Mouse (Mus musculus) gastrocnemius, adult 18-20 months (tissue): ENCODE results near the gene C130074G19Rik. TPM values are rescaled to one million over a fixed set of nuclear protein-coding genes. Genes with fewer than 3 reads are reported as not detected.

Experiments used
- DNase-seq: peaks from one replicate; pipeline ENCODE4 v3.0.0; 2021; ENCODE audit warnings: low spot score
- long read RNA-seq, 2 experiments: library from polyadenylated mRNA; stranded (forward); transcript quantifications; one replicate each; pipeline ENCODE4 v2.0.0; 2021
- total RNA-seq, 2 experiments: library from RNA; stranded (reverse); gene quantifications; 2 replicates each; pipeline ENCODE4 v1.2.3; 2021

C130074G19Rik gene
- total RNA-seq = 1 to 10 TPM; 6.6 to 8.7 TPM
- long read RNA-seq, experiment 1 = 0 reads
- long read RNA-seq, experiment 2, partial matches to known transcripts = 0 of 2 reads
- long read RNA-seq, experiment 2, other reads (novel, unspliced or antisense) = 1 of 2 reads

GRCm38 (mm10) chr1:184882281-184883268, at the start of gene C130074G19Rik:
C130074G19Rik (minus strand) TSS chr1:184883218.
- DNase-seq = peak; percentile 66

DNA sequence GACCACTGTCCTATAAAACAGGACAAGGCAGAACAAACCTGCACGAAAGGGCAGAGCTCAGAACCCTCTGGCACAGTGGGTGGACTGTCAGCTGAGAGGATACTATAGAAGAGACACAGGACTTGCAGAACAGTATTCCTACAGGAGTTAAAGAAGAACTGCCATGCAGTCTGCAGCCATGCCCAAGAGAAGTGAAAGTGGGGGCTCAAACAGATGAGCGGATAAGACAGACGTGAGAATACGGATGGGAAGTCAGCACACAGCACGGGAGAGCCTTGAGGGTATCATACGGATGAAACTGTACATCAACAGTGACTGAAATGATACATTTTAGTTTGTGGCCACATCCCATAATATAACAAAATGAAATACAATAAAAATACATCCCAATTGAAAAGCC, 48.1 kb upstream of the C130074G19Rik start:
- no peak for DNase-seq

DNA sequence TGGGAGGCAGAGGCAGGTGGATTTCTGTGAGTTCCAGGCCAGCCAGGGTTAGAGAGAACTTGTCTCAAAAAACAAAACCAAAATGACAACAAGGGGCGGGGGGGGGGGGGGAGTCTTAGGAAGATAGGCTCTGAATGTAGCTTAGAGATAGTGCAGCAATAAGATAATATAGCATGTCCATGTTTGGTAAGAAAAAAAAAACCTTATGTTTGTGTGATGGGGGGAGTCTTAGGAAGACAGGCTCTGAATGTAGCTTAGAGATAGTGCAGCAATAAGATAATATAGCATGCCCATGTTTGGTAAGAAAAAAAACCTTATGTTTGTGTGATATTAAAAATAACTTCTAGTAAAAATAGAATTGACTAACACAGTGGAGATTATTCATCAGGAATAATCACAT, 45.4 kb upstream of the C130074G19Rik start:
- DNase-seq = no peak

DNA sequence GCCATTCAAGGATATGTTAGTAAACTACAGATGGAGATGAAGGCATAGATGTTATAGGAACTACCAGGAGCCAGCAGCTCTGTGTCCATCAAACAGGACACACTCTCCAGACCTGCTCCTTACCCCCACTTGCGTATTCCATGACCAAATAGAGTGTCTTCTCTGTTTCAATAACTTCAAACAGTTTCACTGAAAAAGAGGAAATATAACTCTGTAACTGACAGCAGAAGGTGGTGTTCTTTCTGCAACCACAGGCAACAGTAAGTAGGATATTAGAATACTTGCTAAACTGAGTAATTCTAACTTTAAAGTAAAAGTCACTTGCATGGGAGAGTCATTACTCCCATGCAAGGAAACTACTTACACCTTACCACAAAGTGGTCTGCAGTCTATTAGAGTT, 44.9 kb upstream of the C130074G19Rik start:
- DNase-seq = no peak

GRCm38 (mm10) chr1:184922824-184923223, 39.8 kb upstream of the C130074G19Rik start:
- peak; percentile 69 for DNase-seq

GRCm38 (mm10) chr1:184920057-184920456, 37.0 kb upstream of the C130074G19Rik start:
- DNase-seq = no peak

- DNase-seq = no peak
Measured at GRCm38 (mm10) chr1:184918227-184918888, 35.3 kb upstream of the C130074G19Rik start.

GRCm38 (mm10) chr1:184912336-184912735, 29.3 kb upstream of the C130074G19Rik start:
- DNase-seq = no peak

DNA sequence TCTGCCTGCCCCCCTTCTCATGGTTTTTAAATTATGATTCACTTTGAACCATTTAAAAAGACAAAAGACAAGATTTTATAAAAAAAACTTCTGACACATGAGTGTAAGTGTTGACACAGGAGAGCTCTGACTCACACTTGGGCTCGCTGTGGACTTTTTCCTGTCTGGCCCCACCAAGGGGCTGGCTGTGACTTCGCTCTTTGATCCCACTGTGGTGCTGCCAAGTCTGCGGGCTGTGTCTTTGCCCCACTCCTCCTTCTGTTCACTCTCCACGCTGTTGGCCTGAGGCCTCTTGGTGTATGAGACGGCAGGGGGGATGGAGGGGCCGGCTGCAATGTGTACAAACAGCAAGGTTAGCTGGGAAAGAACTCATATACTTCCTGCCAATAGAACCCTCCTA, 28.8 kb upstream of the C130074G19Rik start:
- no peak for DNase-seq

DNA sequence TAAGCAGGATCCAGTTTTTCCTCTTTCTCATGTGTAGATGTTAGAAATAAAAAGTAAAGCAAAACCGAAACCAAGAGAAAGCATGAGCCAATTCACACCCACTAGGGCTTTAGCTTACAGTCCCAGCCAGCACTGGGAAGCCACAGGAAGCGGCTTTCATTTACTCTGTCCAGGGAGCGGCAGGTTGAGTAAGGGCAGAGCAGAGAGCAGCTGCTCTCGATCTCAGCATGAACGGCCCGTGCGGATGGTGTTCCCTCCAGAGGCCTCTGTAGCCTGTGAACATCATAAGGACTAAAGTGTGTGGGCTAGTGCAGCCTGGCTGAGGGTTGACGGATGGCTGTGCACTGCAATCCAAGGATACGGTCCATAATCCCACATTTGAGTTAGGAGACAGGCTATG, 25.5 kb upstream of the C130074G19Rik start:
- peak; percentile 24 for DNase-seq

- no peak for DNase-seq
Measured at GRCm38 (mm10) chr1:184905904-184906745, 23.1 kb upstream of the C130074G19Rik start.

DNA sequence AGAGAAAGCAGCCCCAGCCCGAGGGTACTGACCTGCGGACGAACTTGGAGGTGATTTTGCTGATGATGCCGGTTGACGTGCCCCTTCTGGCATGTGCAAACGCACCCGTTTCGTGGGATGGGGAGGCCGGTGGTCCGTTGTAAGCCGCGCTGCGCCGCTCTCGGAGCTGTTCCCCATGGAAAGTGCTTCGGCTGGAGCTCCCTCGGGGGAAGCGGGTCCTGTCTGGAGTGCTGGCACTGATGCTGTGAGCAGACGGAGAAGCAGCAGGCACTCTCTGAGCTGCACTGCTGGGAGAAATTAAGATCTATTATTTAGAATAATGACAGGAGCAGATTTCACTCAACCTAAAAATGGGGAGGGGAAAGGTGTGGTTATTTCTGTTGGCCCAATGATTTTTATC, 22.4 kb upstream of the C130074G19Rik start:
- no peak for DNase-seq

DNA sequence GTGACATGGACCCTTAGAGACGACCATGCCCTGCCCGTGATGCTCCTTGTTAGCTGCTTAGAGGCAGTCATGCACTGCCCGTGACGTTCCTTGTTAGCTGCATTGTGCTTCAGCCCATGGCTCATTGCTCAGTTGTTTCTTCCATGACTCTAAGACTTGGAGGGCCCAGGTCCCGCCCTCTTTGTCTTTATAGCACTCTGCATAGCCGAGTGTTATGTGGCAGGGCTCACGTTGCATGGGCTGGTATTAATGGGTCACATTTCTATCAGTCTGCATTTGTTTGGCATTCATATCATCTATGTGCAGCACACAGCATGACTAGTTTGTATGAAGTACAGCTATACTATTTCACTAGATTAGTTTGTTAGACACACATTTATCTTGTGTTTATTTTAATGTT, 20.7 kb upstream of the C130074G19Rik start:
- no peak for DNase-seq

DNA sequence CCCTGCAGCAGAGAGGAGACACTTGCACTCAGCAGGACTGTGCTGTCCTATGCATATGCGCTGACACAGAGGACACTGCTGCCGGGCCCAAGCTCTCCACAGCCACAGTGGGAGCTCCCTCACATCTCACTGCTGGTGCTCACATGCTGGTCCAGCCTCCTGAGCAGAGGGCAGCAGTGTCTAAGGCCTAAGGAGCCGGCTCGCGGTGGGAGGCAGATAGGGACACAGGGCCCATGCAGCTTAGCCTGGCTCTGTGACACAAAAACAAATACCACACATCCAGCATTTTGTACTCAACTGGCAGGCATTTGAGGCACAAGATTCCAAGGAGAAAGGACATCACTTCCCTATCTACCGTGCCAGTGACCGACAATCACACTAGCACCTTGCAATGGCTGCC, 19.9 kb upstream of the C130074G19Rik start:
- DNase-seq = no peak

- DNase-seq = peak; percentile 36
Measured at GRCm38 (mm10) chr1:184897350-184897749, 14.3 kb upstream of the C130074G19Rik start.

GRCm38 (mm10) chr1:184891998-184892397, 9.0 kb upstream of the C130074G19Rik start:
- no peak for DNase-seq

- DNase-seq = no peak
Measured at GRCm38 (mm10) chr1:184889454-184889853, 6.4 kb upstream of the C130074G19Rik start.

- DNase-seq = no peak
Measured at GRCm38 (mm10) chr1:184886160-184886559, 3.1 kb upstream of the C130074G19Rik start.

DNA sequence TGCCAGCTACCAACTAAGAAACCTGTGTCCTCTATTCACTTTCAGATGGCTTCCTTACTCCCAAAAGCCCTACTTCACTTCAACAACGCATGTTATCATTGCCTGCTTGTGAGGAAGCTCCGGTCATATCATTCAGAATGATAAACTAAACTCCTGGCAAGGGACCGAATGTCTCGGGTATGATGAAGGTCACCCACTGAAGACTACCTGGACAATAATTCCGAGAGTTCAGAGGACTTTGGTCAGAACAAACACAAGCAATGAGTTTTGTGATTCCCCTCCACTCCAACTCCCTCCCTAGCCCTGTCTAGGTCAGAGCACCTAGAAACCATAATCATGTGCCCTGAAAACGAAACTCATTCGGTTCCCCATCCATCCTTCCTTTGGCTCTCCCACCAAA, 1.2 kb downstream of the C130074G19Rik start:
- DNase-seq = no peak

DNA sequence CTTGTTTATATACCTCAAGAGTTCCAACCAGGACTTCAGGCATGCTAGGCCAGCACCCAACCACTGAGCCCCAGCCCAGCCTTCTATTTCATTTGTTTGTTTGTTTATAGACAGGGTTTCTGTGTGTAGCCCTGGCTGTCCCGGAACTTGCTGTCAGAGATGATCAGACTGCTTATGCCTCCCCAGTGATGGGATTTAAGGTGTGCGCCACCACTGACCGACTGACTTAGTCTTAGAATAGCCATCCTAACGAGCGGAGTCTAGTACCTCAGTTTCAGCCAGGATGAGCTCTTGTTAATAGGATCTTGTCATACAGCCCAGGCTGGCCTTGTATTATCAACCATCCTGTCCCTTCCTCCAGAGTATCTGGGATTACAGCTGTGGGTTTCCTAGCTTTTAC, 1.8 kb downstream of the C130074G19Rik start:
- DNase-seq = no peak

- DNase-seq = no peak
Measured at GRCm38 (mm10) chr1:184878860-184879259, 4.2 kb downstream of the C130074G19Rik start.
